Mouse (Mus musculus): ENCODE results near the gene Olfr1392. TPM values are rescaled to one million over a fixed set of nuclear protein-coding genes. Genes with fewer than 3 reads are reported as not detected.

The Olfr1392 gene
- polyA plus RNA-seq, 1 experiment from 2014 or later = not detected

DNA sequence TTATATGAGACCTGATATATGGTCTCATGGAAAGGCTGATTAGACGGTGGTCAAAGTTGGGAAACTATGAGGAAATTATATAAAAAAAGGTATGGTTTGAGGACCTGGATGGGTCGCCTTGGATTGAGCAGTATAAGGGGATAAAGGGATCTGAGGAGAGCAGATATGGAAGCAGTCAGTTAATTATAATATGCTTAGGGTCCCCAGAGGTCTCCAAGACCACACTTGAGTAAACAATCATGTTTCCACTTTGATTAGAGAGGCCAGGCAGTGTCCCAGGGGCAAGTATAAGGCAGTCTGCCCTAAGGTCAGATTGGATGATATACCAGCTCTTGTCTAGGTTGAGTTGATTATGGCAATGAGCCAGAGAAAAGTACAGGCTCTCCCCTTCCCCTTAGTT, 37.4 kb downstream of the Olfr1392 start, which contains the start of gene Olfr1391:
Olfr1391 (plus strand) TSS at position 301 of the 400 bp plus-strand sequence.
- Histone ChIP-seq H3K9ac (no peak within 1 kb of the TSS), H3K4me3 (replicated peaks) (no peak within 1 kb of the TSS), H3K4me1 (replicated peaks) (no peaks in the 10 kb centered on the region), H3K4me2 (no peak within 1 kb of the TSS), H3K27me3 (no peaks in the 10 kb centered on the region), H3K27ac (replicated peaks) (no peak within 1 kb of the TSS), H3K36me3 (replicated peaks) (no peaks in the 10 kb centered on the region), H3K9me3 (replicated peaks) (no peaks in the 10 kb centered on the region)
- 57% methylated on average over 2 of the region's 2 CpGs for WGBS (ENCODE audit: insufficient replicate concordance)
- ATAC-seq (ENCODE audit: insufficient read depth) = no peak

DNA sequence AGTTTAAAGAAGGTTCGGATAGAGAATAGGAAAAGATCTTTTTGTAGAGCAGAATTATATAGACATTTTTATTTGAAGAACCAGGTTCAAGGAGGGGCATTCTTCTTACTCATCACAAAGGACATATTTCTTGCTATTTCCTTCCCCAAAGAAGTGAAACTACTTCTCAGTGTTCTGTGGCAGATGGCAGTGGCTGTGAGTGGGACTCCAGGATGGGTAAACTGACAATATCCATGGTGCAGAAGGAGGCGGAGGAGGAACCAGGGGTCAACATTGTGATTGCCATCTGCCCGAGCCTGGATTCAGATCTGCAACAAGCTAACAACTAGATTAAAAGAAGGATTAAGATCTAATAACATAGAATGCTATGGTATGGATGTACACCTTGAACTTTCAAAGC, 41.6 kb downstream of the Olfr1392 start:
- Histone ChIP-seq H3K27ac (replicated peaks) (no peak overlapping the region), H3K36me3 (replicated peaks) (no peaks in the 10 kb centered on the region), H3K4me2 (no peak overlapping the region), H3K4me1 (replicated peaks) (no peaks in the 10 kb centered on the region), H3K27me3 (no peaks in the 10 kb centered on the region), H3K4me3 (replicated peaks) (no peak overlapping the region), H3K9ac (no peak overlapping the region), H3K9me3 (replicated peaks) (no peaks in the 10 kb centered on the region)
- 64% methylated on average over 3 of the region's 3 CpGs for WGBS (ENCODE audit: insufficient replicate concordance)
- ATAC-seq (ENCODE audit: insufficient read depth) = no peak

DNA sequence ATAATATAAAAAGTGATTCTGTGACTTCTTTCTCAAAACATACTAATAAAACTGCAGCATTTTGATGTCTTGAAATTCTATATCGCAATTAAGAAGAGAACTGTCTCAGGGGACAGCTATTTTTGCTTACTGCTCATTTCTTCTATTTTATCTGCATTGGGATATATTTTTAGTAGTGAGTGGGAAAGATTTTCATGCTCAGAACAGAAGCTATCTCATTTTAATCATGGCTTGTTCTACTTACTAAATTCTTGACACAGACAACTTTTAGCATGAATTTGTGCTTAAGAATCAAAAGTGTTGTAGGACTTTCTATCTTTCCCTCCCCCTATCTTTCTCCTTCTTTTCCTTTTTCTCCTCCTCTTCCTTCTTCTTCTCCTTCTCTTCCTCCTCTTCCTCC, 44.6 kb downstream of the Olfr1392 start:
- no peak overlapping the region for H3K4me2 ChIP-seq
- H3K4me3 ChIP-seq (replicated peaks) = no peak overlapping the region
- H3K9ac ChIP-seq = no peak overlapping the region
- H3K4me1 ChIP-seq (replicated peaks) = no peaks in the 10 kb centered on the region
- no peaks in the 10 kb centered on the region for H3K27me3 ChIP-seq
- no peaks in the 10 kb centered on the region for H3K9me3 ChIP-seq (replicated peaks)
- 62% methylated on average over 1 of the region's 1 CpGs for WGBS (ENCODE audit: insufficient replicate concordance)
- H3K27ac ChIP-seq (replicated peaks) = no peak overlapping the region
- ATAC-seq (ENCODE audit: insufficient read depth) = no peak
- no peaks in the 10 kb centered on the region for H3K36me3 ChIP-seq (replicated peaks)

DNA sequence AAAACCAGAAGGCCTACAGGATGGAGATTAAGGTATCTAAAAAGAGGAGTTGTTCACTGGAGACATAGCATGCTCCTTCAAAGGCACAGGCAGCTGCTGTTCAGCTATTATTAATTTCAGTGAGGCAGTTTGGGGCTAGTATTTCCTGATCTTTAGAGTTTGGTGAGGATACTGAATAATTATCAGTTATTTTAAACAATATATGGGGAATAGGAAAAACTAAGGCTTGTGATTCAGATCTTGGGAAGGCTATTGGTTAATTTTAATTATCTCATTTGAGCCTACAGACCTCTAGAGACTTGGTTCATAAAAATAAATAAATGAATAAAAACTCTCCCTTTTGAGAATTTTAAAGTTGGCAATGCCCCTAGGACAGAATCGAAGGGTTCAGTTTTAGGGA, 49.8 kb downstream of the Olfr1392 start, which contains the start of gene Olfr1390:
Olfr1390 (plus strand) TSS at position 301 of the 400 bp plus-strand sequence.
- Histone ChIP-seq H3K9me3 (replicated peaks) (no peaks in the 10 kb centered on the region), H3K27me3 (no peaks in the 10 kb centered on the region), H3K27ac (replicated peaks) (no peak within 1 kb of the TSS), H3K4me3 (replicated peaks) (no peak within 1 kb of the TSS), H3K4me1 (replicated peaks) (no peaks in the 10 kb centered on the region), H3K4me2 (no peak within 1 kb of the TSS), H3K36me3 (replicated peaks) (no peaks in the 10 kb centered on the region), H3K9ac (no peak within 1 kb of the TSS)
- 49% methylated on average over 1 of the region's 1 CpGs for WGBS (ENCODE audit: insufficient replicate concordance)
- no peak for ATAC-seq (ENCODE audit: insufficient read depth)

DNA sequence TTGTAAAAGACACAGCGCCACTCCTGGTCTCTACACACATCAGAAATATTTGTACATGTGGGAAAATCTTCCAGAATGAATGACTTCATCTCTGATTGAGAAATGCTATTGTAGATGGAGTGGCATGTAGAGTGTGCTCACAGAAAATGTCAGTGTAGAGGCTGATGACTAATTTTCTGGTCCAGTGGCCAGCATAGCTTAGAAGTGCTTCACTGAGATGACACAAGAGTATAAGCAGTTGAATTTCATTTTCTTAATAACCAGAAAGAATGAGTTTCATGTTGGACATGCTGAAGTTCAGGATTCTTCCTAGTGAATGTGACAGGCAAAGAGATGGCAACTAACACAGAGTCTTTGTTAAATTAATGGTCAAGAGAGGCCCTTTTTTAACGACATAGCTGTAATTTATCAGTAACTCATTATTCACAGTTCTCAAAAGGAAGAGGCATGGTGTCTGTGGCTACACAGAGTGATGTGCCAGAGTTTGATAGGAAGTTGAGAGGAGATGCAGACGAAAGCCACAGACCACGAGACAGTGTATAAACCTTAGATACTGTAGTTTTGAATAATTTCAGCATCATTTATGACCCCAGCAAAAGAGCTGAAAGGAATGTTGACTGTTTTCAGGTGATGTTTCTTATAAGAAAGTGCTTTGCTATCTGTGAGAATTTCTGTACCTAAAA, 52.2 kb downstream of the Olfr1392 start:
- H3K27ac ChIP-seq (replicated peaks) = no peak overlapping the region
- H3K4me2 ChIP-seq = no peak overlapping the region
- 22% methylated on average over 4 of the region's 4 CpGs for WGBS (ENCODE audit: insufficient replicate concordance)

More for the DNA sequence above, 52.2 kb downstream of the Olfr1392 start:
- H3K36me3 ChIP-seq (replicated peaks) = no peaks in the 10 kb centered on the region
- H3K27me3 ChIP-seq = no peaks in the 10 kb centered on the region
- H3K9ac ChIP-seq = no peak overlapping the region
- no peaks in the 10 kb centered on the region for H3K4me1 ChIP-seq (replicated peaks)
- no peak overlapping the region for H3K4me3 ChIP-seq (replicated peaks)
- H3K9me3 ChIP-seq (replicated peaks) = no peaks in the 10 kb centered on the region
- no peak for ATAC-seq (ENCODE audit: insufficient read depth)

Other genes starting within 250 kb of the Olfr1392 start
- 1.2 and 1.6 TPM in 2 replicates for gene 9930111J21Rik2, start 234.0 kb upstream of the Olfr1392 start, polyA plus RNA-seq (2015; fragmentation: Nextera tagmentation; extraction: Ambion mirVana)
- gene Tgtp2, start 221.1 kb upstream of the Olfr1392 start, polyA plus RNA-seq (2015; fragmentation: Nextera tagmentation; extraction: Ambion mirVana) = 0.86 and 1.1 TPM in 2 replicates
- 7.0 and 7.1 TPM in 2 replicates for gene Ifi47, start 208.7 kb upstream of the Olfr1392 start, polyA plus RNA-seq (2015; fragmentation: Nextera tagmentation; extraction: Ambion mirVana)
- not detected in 2 replicates for gene Olfr1396, start 170.4 kb upstream of the Olfr1392 start, polyA plus RNA-seq (2015; fragmentation: Nextera tagmentation; extraction: Ambion mirVana)
- not detected in 2 replicates for gene Olfr1395, start 143.0 kb upstream of the Olfr1392 start, polyA plus RNA-seq (2015; fragmentation: Nextera tagmentation; extraction: Ambion mirVana)
- not detected in 2 replicates for gene Olfr1394, start 130.9 kb upstream of the Olfr1392 start, polyA plus RNA-seq (2015; fragmentation: Nextera tagmentation; extraction: Ambion mirVana)
- 0.76 and 1.6 TPM in 2 replicates for gene Btnl9, start 98.1 kb upstream of the Olfr1392 start, polyA plus RNA-seq (2015; fragmentation: Nextera tagmentation; extraction: Ambion mirVana)
- 10.2 and 10.4 TPM in 2 replicates for gene Zfp62, start 82.0 kb upstream of the Olfr1392 start, polyA plus RNA-seq (2015; fragmentation: Nextera tagmentation; extraction: Ambion mirVana)
- gene Mgat1, start 41.1 kb upstream of the Olfr1392 start, polyA plus RNA-seq (2015; fragmentation: Nextera tagmentation; extraction: Ambion mirVana) = 35.1 and 45.6 TPM in 2 replicates
- gene Olfr1393, start 7.0 kb upstream of the Olfr1392 start, polyA plus RNA-seq (2015; fragmentation: Nextera tagmentation; extraction: Ambion mirVana) = not detected in 2 replicates
- not detected in 2 replicates for gene Olfr10, start 19.5 kb downstream of the Olfr1392 start, polyA plus RNA-seq (2015; fragmentation: Nextera tagmentation; extraction: Ambion mirVana)
- gene Olfr1391, start 37.5 kb downstream of the Olfr1392 start, polyA plus RNA-seq (2015; fragmentation: Nextera tagmentation; extraction: Ambion mirVana) = not detected in 2 replicates
- not detected in 2 replicates for gene Olfr1390, start 49.9 kb downstream of the Olfr1392 start, polyA plus RNA-seq (2015; fragmentation: Nextera tagmentation; extraction: Ambion mirVana)
- not detected in 2 replicates for gene Olfr1389, start 137.8 kb downstream of the Olfr1392 start, polyA plus RNA-seq (2015; fragmentation: Nextera tagmentation; extraction: Ambion mirVana)
- gene Olfr1388, start 151.3 kb downstream of the Olfr1392 start, polyA plus RNA-seq (2015; fragmentation: Nextera tagmentation; extraction: Ambion mirVana) = 0.06 TPM in 1 of 2 replicates, not detected in the other
- gene Olfr1387, start 170.1 kb downstream of the Olfr1392 start, polyA plus RNA-seq (2015; fragmentation: Nextera tagmentation; extraction: Ambion mirVana) = not detected in 2 replicates
- gene Olfr1386, start 179.8 kb downstream of the Olfr1392 start, polyA plus RNA-seq (2015; fragmentation: Nextera tagmentation; extraction: Ambion mirVana) = not detected in 2 replicates
- gene Olfr1385, start 203.8 kb downstream of the Olfr1392 start, polyA plus RNA-seq (2015; fragmentation: Nextera tagmentation; extraction: Ambion mirVana) = not detected in 2 replicates
- gene Olfr1384, start 221.4 kb downstream of the Olfr1392 start, polyA plus RNA-seq (2015; fragmentation: Nextera tagmentation; extraction: Ambion mirVana) = not detected in 2 replicates
- not detected in 2 replicates for gene Olfr1383, start 234.4 kb downstream of the Olfr1392 start, polyA plus RNA-seq (2015; fragmentation: Nextera tagmentation; extraction: Ambion mirVana)
- gene Olfr1382, start 243.0 kb downstream of the Olfr1392 start, polyA plus RNA-seq (2015; fragmentation: Nextera tagmentation; extraction: Ambion mirVana) = not detected in 2 replicates

Measured in liver, embryonic 15.5 days (tissue).